Mouse (Mus musculus) kidney, embryonic 15.5 days (tissue): ENCODE data around the gene Zdhhc22. TPM values are rescaled to one million over a fixed set of nuclear protein-coding genes. Genes with fewer than 3 reads are reported as not detected.

Experiments
- ATAC-seq: fragments of 200-750 bp; cut with Nextera tagmentation; replicated peaks from 2 replicates; pipeline ENCODE4 v1.8.0; 2017; ENCODE audit warnings: moderate TSS enrichment; ENCODE audit not compliant: low FRiP score
- H3K27ac ChIP-seq: fragments of 300-500 bp; sonication (generic); 2 replicates; pipeline ENCODE4 v1.5.1; 2015; ENCODE audit warnings: mild to moderate bottlenecking, inconsistent platforms
- H3K27me3 ChIP-seq: fragments of 300-500 bp; sonication (generic); 2 replicates; pipeline ENCODE4 v1.6.1; 2015; ENCODE audit warnings: inconsistent platforms
- H3K36me3 ChIP-seq: fragments of 300-500 bp; sonication (generic); 2 replicates; pipeline ENCODE4 v1.6.1; 2015; ENCODE audit warnings: inconsistent platforms
- H3K4me1 ChIP-seq: fragments of 300-500 bp; sonication (generic); 2 replicates; pipeline ENCODE4 v1.6.1; 2015; ENCODE audit warnings: inconsistent platforms
- H3K4me2 ChIP-seq: fragments of 300-500 bp; sonication (generic); 2 replicates; pipeline ENCODE4 v1.6.1; 2015; ENCODE audit warnings: moderate library complexity, mild to moderate bottlenecking, inconsistent platforms
- H3K4me3 ChIP-seq: fragments of 300-500 bp; sonication (generic); replicated peaks from 2 replicates; pipeline ENCODE4 v1.5.1; 2015; ENCODE audit warnings: mild to moderate bottlenecking, inconsistent platforms
- H3K9ac ChIP-seq: fragments of 300-500 bp; sonication (generic); 2 replicates; pipeline ENCODE4 v1.6.1; 2015; ENCODE audit warnings: mild to moderate bottlenecking, inconsistent platforms
- H3K9me3 ChIP-seq: fragments of 300-500 bp; sonication (generic); replicated peaks from 2 replicates; pipeline ENCODE4 v1.6.1; 2016; ENCODE audit warnings: inconsistent platforms
- WGBS: fragments of 180-500 bp; shearing (Covaris S2); methylation state at CpG from one replicate; pipeline ENCODE4 v1.1.7; 2015; ENCODE audit warnings: mixed read lengths; 5-methylcytosine and 5-hydroxymethylcytosine counted together
- polyA plus RNA-seq: library from polyadenylated mRNA; unstranded; fragments of >200 nt; fragmentation: Nextera tagmentation; extraction: Ambion mirVana; gene quantifications from 2 replicates; pipeline ENCODE4 v1.2.1, GENCODE M21; 2015

The Zdhhc22 gene
- 0.08 TPM in 1 of 2 replicates, not detected in the other for polyA plus RNA-seq

- peak; percentile 85 for ATAC-seq
- Histone ChIP-seq H3K27ac (no peak within 1 kb of the TSS), H3K4me2 (peak within 1 kb of the TSS; percentile 55), H3K9ac (no peak within 1 kb of the TSS), H3K9me3 (no peaks in the 10 kb centered on the region), H3K4me3 (peak within 1 kb of the TSS; percentile 23), H3K36me3 (no peaks in the 10 kb centered on the region), H3K27me3 (peaks cover 75% of the 10 kb centered on the region), H3K4me1 (peaks cover 15% of the 10 kb centered on the region)
- 3% methylated on average over 63 of the region's 68 CpGs for WGBS
Observed at GRCm38 (mm10) chr12:86989890-86990754, at the start of gene Zdhhc22. Gene Zdhhc22, minus strand, starts transcription at chr12:86990430.

- Histone ChIP-seq H3K4me3 (no peak overlapping the region), H3K27ac (no peak overlapping the region), H3K4me1 (no peaks in the 10 kb centered on the region), H3K9me3 (no peaks in the 10 kb centered on the region), H3K9ac (no peak overlapping the region), H3K36me3 (no peaks in the 10 kb centered on the region), H3K27me3 (no peaks in the 10 kb centered on the region), H3K4me2 (no peak overlapping the region)
- 90% methylated on average over 7 of the region's 7 CpGs for WGBS
- no peak for ATAC-seq
Observed at GRCm38 (mm10) chr12:87036631-87037030, 46.4 kb upstream of the Zdhhc22 start.

- Histone ChIP-seq H3K36me3 (no peaks in the 10 kb centered on the region), H3K4me3 (no peak overlapping the region), H3K27ac (no peak overlapping the region), H3K4me1 (peaks cover 6% of the 10 kb centered on the region), H3K4me2 (no peak overlapping the region), H3K9me3 (no peaks in the 10 kb centered on the region), H3K27me3 (peaks cover 24% of the 10 kb centered on the region), H3K9ac (no peak overlapping the region)
- WGBS: 66% methylated on average over 5 of the region's 5 CpGs
- no peak for ATAC-seq
Observed at GRCm38 (mm10) chr12:87031163-87031763, 41.0 kb upstream of the Zdhhc22 start.

DNA sequence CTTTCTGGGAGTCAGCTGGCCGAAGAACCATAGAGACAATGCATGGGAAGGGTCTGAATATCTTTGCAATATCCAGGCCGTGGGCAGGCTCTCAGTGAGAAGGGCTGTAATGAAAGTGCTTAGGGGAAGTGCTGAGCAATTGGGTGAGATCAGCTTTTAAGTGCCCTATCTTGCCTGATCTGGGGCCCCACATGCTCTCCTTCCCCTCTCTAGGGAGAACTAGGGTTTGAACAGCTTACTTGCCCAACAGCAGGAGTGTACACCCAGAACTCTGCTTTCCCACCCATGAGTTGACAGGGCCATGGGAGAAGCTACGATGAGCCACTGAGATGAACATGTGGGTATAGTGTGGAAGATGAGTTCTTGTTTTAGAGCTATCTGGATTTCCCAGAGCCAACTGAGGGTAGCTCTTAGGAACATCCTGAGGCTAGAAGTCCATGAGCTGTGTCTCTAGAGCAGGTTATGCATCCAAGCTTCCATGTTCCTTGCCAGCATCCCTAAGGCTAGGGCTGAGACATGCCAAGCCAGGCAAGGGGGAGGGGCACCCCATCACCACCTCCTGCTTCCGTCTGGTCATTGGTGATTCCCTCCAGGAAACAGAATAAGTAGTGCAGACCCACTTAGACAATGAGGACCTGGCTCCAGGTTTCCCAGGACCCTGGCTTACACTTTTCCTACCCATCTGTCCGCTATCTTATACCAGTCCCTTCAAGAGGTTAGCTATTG is 39.2 kb upstream of the Zdhhc22 start:
- WGBS: 67% methylated on average over 5 of the region's 5 CpGs
- Histone ChIP-seq H3K9me3 (no peaks in the 10 kb centered on the region), H3K4me3 (no peak overlapping the region), H3K9ac (no peak overlapping the region), H3K4me1 (peaks cover 8% of the 10 kb centered on the region), H3K36me3 (no peaks in the 10 kb centered on the region), H3K27ac (no peak overlapping the region), H3K4me2 (no peak overlapping the region), H3K27me3 (peaks cover 38% of the 10 kb centered on the region)
- ATAC-seq: no peak

DNA sequence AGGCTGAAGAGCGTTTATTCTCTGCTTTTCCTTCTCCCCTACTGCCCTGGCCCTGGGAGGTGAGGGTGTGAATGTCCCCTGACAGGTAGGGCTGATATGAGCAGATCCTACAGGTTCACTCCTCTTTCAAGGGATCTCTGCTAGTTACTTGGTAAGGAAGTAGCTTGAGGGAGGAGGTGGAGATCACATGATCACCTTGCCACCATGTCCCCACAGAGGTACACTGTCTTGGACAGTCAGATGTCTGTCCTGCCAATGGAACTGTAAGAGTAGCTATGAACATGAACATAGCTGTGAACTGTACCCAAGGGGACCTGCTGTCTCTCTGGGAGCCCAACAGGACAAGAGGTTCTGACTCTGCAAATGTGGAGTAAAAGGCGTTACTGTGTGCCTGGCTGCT is 37.8 kb upstream of the Zdhhc22 start:
- H3K9me3 ChIP-seq: no peaks in the 10 kb centered on the region
- H3K27me3 ChIP-seq: peaks cover 40% of the 10 kb centered on the region
- ATAC-seq: no peak
- H3K4me2 ChIP-seq: no peak overlapping the region
- H3K9ac ChIP-seq: no peak overlapping the region
- no peak overlapping the region for H3K27ac ChIP-seq
- no peaks in the 10 kb centered on the region for H3K36me3 ChIP-seq
- H3K4me3 ChIP-seq: no peak overlapping the region
- WGBS: 76% methylated on average over 2 of the region's 2 CpGs
- peaks cover 8% of the 10 kb centered on the region for H3K4me1 ChIP-seq

DNA sequence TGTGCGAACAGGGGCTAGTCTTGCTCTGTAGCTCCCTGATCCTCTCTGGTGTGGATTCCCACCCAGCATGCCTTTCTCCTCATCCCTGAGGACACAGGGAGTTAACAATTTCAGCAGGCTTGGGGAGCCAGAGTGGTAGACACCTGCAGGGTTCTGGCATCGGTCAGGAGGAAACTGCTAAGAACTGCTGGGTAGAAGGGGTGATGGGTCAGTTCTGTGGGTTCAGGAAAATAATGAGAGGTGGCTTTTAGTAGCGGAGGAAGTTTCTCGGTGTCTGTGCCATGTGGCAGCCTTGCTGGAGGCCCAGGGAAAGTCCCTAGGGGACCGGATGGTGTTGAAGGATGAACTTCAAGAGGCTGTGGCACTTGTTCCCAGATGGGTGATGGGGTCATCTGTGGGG is 37.2 kb upstream of the Zdhhc22 start:
- Histone ChIP-seq H3K4me2 (no peak overlapping the region), H3K9me3 (no peaks in the 10 kb centered on the region), H3K27ac (no peak overlapping the region), H3K4me1 (peaks cover 8% of the 10 kb centered on the region), H3K9ac (no peak overlapping the region), H3K36me3 (no peaks in the 10 kb centered on the region), H3K27me3 (peaks cover 40% of the 10 kb centered on the region), H3K4me3 (no peak overlapping the region)
- ATAC-seq: no peak
- 58% methylated on average over 5 of the region's 5 CpGs for WGBS

DNA sequence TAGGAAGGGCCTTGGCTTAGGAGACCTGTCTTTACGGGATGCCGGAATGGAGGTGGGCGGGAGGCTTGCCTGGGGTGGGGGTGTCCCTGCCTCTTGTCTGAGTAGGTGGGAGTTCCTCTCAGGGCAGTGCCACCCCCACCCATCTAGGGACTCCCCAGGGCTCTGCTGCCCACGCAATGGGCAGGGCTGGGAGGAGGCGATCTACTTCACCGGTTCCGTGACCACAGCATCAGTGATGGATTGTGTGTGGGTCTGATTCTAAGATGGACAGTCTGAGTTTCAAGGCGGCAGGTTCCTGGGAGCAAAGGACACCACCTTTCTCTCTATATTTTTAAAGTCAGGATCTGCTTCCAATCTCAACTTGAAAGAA is 36.6 kb upstream of the Zdhhc22 start:
- Histone ChIP-seq H3K4me1 (peaks cover 8% of the 10 kb centered on the region), H3K4me3 (peak overlapping the region; percentile 25; the same call in 1 of the 2 replicates), H3K27me3 (peaks cover 40% of the 10 kb centered on the region), H3K4me2 (peak overlapping the region; percentile 56), H3K27ac (no peak overlapping the region), H3K9me3 (no peaks in the 10 kb centered on the region), H3K36me3 (no peaks in the 10 kb centered on the region), H3K9ac (no peak overlapping the region)
- ATAC-seq: no peak
- WGBS: 8% methylated on average over 8 of the region's 8 CpGs

DNA sequence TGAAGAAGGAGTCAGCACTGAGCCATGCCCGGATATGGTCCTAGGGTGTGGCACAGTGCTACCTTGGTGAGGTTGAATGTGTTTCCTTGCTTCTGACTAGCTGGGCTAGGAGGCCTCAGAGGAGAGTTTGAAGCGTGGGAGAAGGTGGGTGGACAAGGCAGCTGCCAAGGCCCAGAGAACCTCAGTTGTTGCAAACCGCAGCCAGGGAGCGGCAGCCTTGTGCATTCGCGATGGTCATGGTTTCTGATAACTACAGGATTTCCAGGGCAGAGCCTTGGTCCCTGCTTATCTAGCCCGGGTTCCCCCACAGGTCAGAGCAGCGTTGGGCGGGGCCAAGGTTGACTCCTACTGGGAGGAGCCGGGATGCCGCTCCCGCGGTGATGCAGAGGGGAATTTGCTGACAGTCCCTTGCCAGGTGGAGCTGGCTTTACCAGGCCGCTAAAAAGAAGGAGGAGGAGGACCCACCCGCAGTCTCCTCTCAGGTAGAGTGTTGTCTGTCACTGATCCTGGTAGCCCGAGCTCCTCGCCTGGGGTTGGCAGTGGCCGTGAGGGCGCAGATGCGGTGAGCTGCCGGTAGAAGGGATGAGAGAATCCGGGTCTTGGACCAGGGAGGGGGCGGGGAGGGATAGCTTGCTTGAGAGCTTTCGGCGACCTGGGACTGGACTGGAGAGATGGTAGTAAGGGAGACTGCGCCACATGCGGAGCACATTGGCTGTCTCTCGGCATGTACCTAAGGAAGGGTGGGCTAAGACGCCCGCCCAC is 36.1 kb upstream of the Zdhhc22 start:
- H3K4me3 ChIP-seq: peak overlapping the region; percentile 25
- no peak overlapping the region for H3K27ac ChIP-seq
- no peak overlapping the region for H3K9ac ChIP-seq
- H3K4me2 ChIP-seq: peak overlapping the region; percentile 56
- ATAC-seq: peak; percentile 60; the same call in 1 of the 2 replicates
- no peaks in the 10 kb centered on the region for H3K36me3 ChIP-seq
- WGBS: 3% methylated on average over 30 of the region's 30 CpGs
- peaks cover 8% of the 10 kb centered on the region for H3K4me1 ChIP-seq
- peaks cover 40% of the 10 kb centered on the region for H3K27me3 ChIP-seq
- H3K9me3 ChIP-seq: no peaks in the 10 kb centered on the region

DNA sequence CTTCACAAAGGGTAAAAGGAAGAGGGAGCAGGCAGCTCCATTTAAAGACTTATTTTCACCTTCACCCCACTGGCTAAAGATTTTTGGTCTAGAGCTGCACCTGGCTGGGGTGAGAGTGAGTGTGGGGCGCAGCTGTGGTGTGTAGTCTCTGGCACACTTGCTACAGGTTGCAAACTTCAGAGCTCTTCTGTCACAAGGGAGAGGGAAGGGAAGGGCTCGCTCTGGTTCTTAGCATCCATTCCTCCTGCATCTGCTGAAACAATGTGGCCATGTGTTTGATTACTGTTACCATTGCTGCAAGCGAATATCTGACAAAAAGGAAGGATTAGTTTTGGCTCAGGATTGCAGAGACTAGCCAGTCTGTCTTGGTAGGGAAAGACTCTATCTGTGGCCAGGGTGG is 33.2 kb upstream of the Zdhhc22 start:
- H3K27me3 ChIP-seq: peaks cover 38% of the 10 kb centered on the region
- no peak overlapping the region for H3K4me2 ChIP-seq
- H3K27ac ChIP-seq: no peak overlapping the region
- H3K36me3 ChIP-seq: no peaks in the 10 kb centered on the region
- WGBS: 83% methylated on average over 3 of the region's 3 CpGs
- no peaks in the 10 kb centered on the region for H3K9me3 ChIP-seq
- ATAC-seq: no peak
- H3K9ac ChIP-seq: no peak overlapping the region
- no peak overlapping the region for H3K4me3 ChIP-seq
- H3K4me1 ChIP-seq: peaks cover 8% of the 10 kb centered on the region

DNA sequence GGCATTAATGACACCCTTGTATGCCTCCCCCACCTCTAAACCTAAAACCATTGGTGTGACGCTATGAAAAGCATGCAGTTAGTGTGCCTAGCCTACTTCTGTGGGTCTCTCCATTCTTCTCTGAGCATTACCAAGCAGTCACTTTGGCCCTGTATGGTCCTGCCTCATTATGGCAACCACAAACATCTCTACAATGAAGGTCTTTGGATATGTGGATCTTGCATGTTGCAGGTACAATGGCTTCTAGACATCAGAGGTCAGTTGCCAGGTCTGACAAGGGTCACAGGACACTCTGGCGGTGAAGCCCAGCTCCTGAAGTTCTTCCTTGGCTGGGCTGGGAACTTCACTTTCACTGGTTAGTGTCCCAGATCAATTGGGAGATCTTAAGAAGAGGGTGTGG is 31.8 kb upstream of the Zdhhc22 start:
- Histone ChIP-seq H3K4me2 (no peak overlapping the region), H3K4me1 (peaks cover 8% of the 10 kb centered on the region), H3K9me3 (no peaks in the 10 kb centered on the region), H3K27me3 (peaks cover 23% of the 10 kb centered on the region), H3K9ac (no peak overlapping the region), H3K4me3 (no peak overlapping the region), H3K27ac (no peak overlapping the region), H3K36me3 (no peaks in the 10 kb centered on the region)
- ATAC-seq: no peak
- 81% methylated on average over 2 of the region's 2 CpGs for WGBS

GRCm38 (mm10) chr12:87021040-87021439 is 30.8 kb upstream of the Zdhhc22 start, which contains the start of gene Tmem63c:
Gene Tmem63c, plus strand, starts transcription at chr12:87021340.
- H3K9ac ChIP-seq: no peak within 1 kb of the TSS
- no peaks in the 10 kb centered on the region for H3K4me1 ChIP-seq
- H3K4me3 ChIP-seq: no peak within 1 kb of the TSS
- no peaks in the 10 kb centered on the region for H3K9me3 ChIP-seq
- peaks cover 14% of the 10 kb centered on the region for H3K27me3 ChIP-seq
- no peak for ATAC-seq
- no peaks in the 10 kb centered on the region for H3K36me3 ChIP-seq
- whole genome bisulfite sequencing: 79% methylated on average over 6 of the region's 6 CpGs
- H3K27ac ChIP-seq: no peak within 1 kb of the TSS
- H3K4me2 ChIP-seq: no peak within 1 kb of the TSS
